Mouse (Mus musculus) heart, embryonic 15.5 days (tissue): ENCODE results near the gene Xntrpc. TPM values are rescaled to one million over a fixed set of nuclear protein-coding genes. Genes with fewer than 3 reads are reported as not detected.

Source experiments
- polyA plus RNA-seq: library from polyadenylated mRNA; unstranded; fragments of >200 nt; fragmentation: Nextera tagmentation; extraction: Ambion mirVana; gene quantifications from 2 replicates; pipeline ENCODE4 v1.2.1, GENCODE M21; 2015

Gene Xntrpc
- polyA plus RNA-seq, 1 experiment from 2014 or later, result 0.77 TPM

Other genes with a start within 250 kb of the Xntrpc start
- 0.39 and 1.9 TPM in 2 replicates for gene Phox2a, start 247.4 kb upstream of the Xntrpc start, polyA plus RNA-seq
- gene Inppl1, start 227.5 kb upstream of the Xntrpc start, polyA plus RNA-seq, result 52.7 and 64.5 TPM in 2 replicates
- 1.1 and 1.9 TPM in 2 replicates for gene Folr2, start 208.5 kb upstream of the Xntrpc start, polyA plus RNA-seq
- gene Anapc15, start 202.0 kb upstream of the Xntrpc start, polyA plus RNA-seq, result 48.3 and 54.7 TPM in 2 replicates
- gene Folr1, start 194.9 kb upstream of the Xntrpc start, polyA plus RNA-seq, result 4.3 and 6.1 TPM in 2 replicates
- 130 and 151 TPM in 2 replicates for gene Lamtor1, start 159.8 kb upstream of the Xntrpc start, polyA plus RNA-seq
- 0.10 and 0.22 TPM in 2 replicates for gene Tomt, start 159.4 kb upstream of the Xntrpc start, polyA plus RNA-seq
- 3.9 and 4.6 TPM in 2 replicates for gene Lrrc51, start 131.8 kb upstream of the Xntrpc start, polyA plus RNA-seq
- 40.0 and 50.0 TPM in 2 replicates for gene Numa1, start 131.6 kb upstream of the Xntrpc start, polyA plus RNA-seq
- 1.5 and 2.3 TPM in 2 replicates for gene Il18bp, start 47.0 kb upstream of the Xntrpc start, polyA plus RNA-seq
- 15.0 and 15.6 TPM in 2 replicates for gene Rnf121, start 244 bp upstream of the Xntrpc start, polyA plus RNA-seq
- gene Xndc1, start 202 bp upstream of the Xntrpc start, polyA plus RNA-seq, result 18.9 and 22.0 TPM in 2 replicates
- gene Trpc2, start 17.4 kb downstream of the Xntrpc start, polyA plus RNA-seq, result 0.09 TPM in 1 of 2 replicates, not detected in the other
- 2.8 and 3.0 TPM in 2 replicates for gene Art1, start 36.0 kb downstream of the Xntrpc start, polyA plus RNA-seq
- 0.98 and 1.1 TPM in 2 replicates for gene Art5, start 43.8 kb downstream of the Xntrpc start, polyA plus RNA-seq
- gene Chrna10, start 51.1 kb downstream of the Xntrpc start, polyA plus RNA-seq, result 0.08 TPM in 1 of 2 replicates, not detected in the other
- 17.8 and 22.0 TPM in 2 replicates for gene Nup98, start 144.5 kb downstream of the Xntrpc start, polyA plus RNA-seq
- 50.8 and 59.0 TPM in 2 replicates for gene Pgap2, start 144.5 kb downstream of the Xntrpc start, polyA plus RNA-seq
- 37.6 and 53.6 TPM in 2 replicates for gene Rhog, start 190.3 kb downstream of the Xntrpc start, polyA plus RNA-seq
- gene Stim1, start 202.1 kb downstream of the Xntrpc start, polyA plus RNA-seq, result 14.7 and 16.5 TPM in 2 replicates